Mouse (Mus musculus) layer of hippocampus, postnatal 10 days (tissue): ENCODE measurements around the gene Ccnt2. TPM values are rescaled to one million over a fixed set of nuclear protein-coding genes. Genes with fewer than 3 reads are reported as not detected.

Source experiments
- DNase-seq, 2 experiments: peaks; one replicate each; pipeline ENCODE4 v3.0.0; 2021; ENCODE audit warnings: low spot score in 2 of 2
- total RNA-seq, 2 experiments: library from RNA; stranded (reverse); gene quantifications; 2 replicates each; pipeline ENCODE4 v1.2.3; 2021

Ccnt2 gene
- total RNA-seq, 2 experiments from 2014 or later, result 50.5 to 54.4 TPM

DNA sequence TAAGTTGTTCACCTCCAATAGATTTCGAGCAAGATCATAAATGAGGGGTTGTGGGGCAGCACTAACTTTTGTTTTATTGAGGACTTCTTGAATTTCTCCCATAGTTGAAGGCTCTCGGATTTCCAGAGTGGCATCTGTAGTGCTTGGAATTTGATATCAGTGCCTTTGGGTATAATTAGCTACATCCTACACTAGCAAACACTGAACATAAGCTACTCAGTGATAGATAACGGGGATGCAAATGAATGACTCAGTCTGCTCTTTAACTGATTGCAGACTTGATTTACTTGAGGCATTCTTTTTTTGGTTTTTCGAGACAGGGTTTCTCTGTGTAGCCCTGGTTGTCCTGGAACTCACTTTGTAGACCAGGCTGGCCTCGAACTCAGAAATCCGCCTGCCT is 15.0 kb downstream of the Ccnt2 start:
- no peak for DNase-seq

DNA sequence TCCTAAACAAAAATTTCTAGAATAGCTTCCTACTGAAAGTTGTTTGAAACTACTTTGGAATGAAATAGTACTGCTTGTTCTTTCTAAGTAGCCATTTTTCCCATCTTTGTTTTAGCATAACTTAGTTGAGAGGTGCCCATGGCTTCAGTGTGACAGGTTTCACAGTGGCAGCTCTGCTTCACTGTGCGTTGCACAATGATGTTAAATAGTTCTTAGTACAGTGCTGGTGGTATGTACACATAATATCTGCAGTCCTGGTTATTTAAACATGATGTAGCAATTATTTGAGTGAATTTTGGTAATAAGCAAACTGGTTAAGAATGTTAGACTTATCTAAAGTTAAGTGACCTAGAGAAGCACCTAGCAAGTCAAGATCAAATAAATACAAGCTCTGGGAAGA is 19.5 kb downstream of the Ccnt2 start:
- no peak for DNase-seq

DNA sequence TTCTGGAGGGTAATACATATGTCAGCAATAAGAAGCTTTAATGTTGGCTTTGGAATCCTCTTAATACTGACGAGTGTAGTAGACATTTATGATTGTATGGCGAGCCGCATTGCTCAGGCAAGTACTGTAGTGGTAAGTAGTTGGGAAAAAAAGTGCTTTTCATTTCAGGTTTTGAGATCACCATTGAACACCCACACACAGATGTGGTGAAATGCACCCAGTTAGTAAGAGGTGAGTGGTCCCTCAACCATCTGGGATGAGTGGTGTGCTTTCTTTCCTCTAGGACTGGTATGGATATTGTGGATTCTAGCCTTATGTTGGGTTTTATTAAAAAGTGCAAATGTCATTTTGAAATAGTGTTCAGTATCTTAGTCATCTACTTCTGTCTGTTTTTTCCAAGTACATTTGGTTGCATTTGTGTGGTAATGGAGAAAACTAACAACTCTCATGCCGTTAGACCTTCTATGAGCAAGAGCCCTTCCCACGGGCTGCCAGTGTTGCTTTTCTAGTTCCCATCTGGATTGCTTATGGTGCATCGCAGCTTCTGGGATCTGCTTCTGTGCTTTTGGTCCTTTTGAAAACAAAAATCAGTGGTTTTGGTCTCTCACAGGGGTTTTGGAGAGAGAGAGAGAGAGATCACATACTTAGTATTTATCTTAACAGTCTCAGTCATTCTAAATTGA is 21.3 kb downstream of the Ccnt2 start:
- no peak for DNase-seq

DNA sequence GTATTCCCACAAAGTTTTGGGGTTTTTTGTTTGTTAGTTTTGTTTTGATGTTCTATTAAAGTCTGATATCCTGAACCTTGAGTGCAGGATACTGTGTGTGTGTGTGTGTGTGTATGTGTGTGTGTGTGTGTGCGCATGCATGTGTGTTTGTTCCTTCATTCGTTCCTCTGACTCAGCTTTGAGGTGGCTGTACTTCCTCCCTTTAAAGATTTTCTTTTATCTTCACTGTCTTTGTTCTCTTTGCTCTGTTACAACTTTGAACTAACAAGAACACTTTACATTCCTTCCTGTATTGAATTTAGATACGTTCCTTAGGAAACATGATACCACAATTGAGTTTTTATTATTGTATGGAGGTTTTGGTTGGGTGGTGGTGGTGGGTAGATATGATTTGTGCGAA is 22.4 kb downstream of the Ccnt2 start:
- DNase-seq, result no peak

DNA sequence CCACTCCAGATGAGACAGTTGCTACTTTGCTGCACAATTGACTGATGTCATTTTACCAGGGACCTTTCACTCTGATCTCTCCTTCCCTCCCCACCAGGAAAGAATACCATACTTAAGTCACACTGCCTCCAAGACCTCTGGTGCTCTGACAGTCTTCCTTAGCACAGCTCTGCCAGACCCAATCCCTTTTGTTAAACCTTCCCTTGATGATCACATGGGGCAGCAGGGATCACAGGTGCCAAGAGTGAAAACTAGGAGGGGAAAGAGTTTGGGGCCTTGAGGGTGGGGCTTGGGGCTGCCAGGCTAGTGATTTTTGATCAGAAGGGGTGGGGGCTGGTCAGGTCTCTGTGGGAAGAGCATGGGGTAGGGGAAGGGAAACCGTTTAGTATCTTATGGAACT is 22.8 kb downstream of the Ccnt2 start:
- no peak for DNase-seq

DNA sequence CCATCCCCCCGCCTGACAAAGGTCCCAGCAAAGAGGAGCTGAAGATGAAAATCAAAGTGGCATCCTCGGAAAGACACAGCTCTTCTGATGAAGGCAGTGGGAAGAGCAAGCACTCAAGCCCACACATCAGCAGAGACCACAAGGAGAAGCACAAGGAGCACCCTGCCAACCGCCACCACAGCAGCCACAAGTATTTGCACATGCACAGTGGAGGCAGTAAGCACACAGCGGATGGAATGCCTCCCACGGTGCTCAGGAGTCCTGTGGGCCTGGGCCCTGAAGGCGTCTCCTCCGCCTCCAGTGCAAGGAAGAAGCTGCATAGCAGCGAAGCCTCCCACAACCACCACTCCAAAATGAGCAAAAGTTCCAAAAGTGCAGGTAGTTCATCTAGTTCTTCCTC is 29.0 kb downstream of the Ccnt2 start:
- DNase-seq, result no peak

DNA sequence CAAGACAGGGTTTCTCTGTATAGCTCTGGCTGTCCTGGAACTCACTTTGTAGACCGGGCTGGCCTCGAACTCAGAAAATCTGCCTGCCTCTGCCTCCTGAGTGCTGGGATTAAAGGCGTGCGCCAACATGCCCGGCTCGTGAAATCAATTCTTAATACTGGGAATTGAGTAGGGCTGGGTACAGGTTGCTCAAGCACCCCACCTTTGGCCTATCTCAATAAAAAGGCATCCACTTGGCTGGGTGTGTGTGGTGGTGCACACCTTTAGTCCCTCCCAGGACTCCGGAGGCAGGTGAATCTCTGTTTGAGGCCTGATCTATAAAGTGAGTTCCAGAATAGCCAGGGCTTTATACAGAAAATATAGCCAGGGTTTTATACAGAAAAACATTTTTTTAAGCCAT is 34.7 kb downstream of the Ccnt2 start:
- no peak for DNase-seq

DNA sequence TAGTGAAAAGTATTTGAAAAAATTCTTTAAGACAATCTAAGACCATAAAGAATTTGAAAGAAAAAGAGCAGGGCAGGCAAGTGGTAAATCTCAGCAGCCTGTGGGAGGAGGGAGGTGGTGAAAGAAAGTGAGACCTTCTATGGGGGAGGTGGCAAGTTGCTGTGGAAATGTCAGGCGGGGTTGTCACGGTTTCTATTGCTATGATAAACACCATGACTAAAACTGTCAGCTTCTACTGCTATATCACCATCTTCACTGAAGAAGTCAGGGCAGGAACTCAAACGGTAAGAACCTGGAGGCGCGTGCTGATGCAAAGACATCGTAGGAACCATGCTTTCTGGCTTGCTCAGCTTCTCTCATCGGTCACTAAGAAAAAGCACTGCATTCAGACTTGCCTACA is 39.0 kb downstream of the Ccnt2 start:
- no peak for DNase-seq

DNA sequence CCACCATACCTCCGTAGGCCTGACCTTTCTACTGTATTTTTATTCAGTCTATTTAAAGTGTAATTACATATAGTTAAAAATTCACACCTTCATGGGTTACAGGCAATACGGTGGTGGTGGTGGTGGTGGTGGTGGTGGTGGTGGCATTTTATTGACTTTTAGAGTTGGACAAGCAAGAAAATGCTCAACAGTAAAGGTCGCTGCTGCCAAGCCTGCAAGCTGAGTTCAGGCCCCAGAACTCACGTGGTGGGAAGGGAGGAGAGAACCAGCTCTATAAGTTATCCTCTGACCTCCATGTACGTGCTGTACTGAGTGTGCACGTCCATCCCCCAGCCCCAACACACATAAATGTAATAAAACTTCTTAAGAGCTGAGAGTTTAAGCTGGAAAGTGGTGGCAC is 42.4 kb downstream of the Ccnt2 start:
- DNase-seq, result no peak

DNA sequence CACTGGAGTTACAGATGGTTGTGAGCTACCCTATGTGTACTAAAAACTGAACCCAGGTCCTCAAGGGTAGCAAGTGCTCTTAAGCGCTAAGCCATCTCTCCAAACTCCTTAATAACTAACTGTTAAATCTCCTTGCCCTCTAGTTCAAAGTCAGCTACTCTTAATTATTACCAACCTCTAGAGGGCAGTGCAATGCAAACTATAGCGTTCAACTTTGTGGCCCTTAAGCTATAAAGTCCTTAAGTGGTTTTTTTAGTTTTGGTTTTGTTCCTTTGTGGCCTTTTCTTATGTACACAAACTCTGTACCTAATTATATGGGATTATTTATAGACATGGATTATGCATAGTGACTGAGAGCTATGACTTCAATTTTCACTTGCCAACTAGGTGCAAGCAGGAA is 53.4 kb downstream of the Ccnt2 start:
- DNase-seq, result peak in 1 of 2 experiments; percentile 14

DNA sequence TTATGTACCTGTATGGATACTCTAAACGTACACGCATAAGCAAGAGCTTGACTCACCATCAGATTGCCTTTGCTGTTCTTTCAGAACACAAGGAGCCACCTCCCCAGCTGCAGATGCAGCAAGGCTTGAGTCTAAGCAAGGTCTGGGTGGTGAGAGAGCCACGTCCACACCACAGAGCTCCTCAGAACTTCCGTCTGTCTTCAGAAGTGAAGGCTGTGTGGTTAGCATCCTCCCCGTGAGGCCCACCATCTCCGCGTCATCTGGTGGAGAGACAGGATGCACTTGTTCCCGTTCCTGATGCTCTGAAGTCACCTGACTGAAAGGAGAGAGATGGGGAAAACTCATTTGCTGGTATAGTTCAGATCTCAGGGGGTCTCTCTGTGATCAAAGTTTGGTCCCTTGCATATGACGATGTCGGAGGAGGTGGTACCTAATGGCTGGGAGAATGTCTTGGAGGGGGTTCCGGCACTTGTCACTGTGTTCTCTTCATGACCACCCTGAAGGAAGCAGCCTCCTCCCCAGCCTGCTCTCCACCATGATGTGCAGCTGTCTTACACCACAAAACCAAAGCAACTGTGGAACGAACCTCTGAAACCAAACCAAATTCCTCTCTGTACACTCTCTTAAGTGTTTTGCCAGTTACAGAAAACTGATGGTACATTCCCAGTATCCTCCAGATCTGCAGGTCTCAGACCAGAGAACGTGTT is 56.4 kb downstream of the Ccnt2 start:
- DNase-seq, result no peak

DNA sequence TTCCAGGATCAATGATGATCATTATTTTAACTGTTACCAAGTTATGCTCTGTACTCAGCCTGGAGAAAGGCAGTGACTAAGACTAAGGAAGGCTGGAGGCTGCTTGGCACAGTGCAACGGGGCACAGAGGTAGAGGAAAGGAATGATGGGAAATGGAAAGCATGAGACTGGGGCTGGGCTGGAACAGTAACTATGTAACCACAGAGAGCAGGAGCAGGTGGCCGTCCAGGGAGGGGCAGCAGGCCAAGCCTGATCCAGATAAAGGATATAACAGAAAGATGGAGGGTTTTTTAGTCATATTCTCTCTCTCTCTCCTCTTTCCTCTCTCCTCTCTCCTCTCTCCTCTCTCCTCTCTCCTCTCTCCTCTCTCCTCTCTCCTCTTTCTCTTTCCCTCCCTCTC is 59.8 kb downstream of the Ccnt2 start:
- DNase-seq, result no peak

DNA sequence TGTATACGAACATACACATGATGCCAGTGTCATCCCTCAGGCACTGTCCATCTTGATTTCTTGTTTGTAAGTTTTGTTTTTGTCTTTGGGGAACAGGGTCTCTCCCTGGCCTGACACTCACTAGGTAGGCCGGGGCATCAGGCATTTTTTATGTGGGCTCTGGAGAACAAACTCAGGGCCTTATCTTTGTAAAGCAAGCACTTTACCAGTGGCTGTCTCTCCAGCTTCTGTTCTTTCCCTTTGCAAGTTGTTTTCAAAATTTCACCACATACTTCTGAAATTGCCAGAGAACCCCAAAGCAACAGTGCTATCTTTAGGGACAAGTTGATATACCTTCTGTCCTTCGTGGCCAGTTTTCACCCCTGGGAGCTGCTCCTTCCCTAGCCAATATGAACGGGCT is 60.2 kb downstream of the Ccnt2 start:
- DNase-seq, result no peak

DNA sequence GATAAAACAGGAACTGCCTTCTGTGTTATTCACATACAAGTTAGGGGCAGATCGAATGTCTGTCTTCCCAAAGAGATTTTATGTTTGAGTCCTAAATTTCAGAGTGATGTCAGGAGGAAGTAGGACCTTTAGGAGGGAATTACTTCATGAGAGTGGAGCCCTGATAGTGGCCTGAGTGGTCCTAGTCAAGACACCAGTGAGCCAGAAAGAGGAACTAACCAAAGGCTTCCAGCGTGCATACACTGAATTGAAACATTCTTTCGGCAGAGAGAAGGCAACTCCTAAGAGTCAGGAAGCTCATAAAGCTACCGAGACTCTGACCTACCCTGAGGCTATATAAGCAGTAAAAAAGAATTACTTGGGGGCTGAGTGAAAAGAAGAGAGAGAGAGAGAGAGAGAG is 62.7 kb downstream of the Ccnt2 start:
- no peak for DNase-seq

DNA sequence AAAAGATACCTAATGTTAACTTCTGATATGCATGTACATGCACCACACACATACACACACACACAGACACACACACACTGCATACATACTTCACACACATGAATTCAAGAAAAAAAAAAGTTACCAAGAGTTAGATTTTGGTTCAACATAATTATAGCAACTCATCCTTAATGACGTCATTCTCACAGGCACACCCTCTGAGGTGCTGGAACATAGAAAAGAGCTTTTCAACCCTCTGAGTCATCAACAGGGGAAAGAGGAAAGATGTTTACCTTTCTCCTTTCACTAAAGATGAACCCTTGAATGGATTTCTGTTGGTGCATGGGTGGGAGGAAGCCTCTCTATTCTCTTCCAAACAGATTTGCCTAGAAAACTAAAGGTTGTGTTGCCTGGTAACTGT is 64.6 kb downstream of the Ccnt2 start:
- no peak for DNase-seq

DNA sequence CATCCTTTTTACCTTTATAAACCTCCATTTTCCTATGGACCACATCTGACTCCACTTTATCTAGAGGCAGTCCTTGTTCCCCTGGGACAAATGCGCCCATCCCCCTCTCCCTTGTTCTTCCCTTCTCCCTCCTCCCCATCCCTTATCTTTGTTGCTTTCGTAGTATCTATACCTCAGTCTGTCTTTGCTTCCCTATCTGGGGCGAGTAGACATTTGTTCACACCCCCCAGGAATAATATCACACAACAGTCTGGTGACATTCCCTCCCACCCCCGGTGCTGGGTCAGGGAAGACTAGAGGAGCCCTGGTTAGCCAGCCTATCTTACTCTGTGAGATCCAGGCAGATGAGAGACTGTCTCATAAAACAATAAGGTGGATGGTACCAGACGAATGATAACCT is 71.5 kb downstream of the Ccnt2 start:
- no peak for DNase-seq

DNA sequence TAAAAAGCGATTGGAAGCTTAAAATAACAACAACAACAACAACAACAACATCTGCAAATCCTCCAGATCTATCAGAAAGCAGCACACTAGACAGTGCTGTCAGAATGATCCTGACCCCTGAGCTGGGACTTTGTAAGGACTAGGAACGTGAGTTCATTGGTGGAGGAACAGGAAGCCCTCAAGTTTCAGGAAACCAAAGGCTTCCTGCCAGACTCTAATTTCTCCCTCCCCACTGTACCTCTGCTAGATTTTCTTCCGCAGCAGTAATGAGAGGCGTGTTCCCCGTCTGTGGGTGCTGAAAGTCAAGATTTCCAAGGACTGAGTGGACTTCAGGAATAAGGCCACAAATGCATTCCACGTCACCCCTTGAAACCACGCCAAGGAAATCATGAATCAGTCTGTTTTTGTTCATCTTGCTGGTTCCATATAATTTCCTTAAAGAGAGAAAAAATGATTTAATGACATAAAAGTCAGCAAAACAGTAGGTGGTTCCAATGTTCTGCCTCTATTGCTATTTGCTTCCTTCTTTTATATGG is 76.2 kb downstream of the Ccnt2 start:
- DNase-seq, result no peak

DNA sequence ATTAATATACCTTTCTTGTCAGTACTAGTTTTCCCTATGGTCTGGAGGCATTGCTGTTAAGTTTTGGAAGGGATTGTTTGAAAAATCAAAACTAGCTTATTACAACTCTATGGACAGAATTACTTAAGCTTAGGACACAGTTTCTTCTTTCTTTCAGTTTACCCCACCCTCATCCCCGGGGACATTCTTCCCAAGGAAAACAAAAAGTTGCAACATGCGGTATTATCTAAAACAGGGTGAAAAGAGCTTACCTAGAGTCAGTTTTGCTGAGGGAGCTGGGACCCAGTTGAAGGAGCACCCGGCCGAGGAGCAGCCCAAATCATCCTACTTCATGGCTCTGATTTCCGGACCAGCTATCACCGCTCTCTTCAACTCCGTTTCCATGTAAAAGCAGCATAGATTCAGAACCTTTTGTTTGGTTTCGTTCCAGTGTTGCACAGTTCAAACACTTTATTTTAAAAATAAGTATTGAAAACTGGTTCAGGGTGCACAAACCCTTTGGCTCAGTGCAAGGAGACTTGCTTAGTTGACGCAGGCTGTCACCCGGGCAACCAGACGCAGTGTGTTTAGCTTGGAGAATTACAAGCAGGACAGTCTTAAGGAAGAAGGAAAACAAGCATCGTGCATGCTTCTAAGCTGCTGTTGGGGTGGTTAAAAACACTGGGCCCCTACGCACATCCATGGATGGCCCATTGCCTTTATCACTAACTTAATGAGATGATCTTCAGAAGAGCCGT is 80.7 kb downstream of the Ccnt2 start, which contains the start of gene Map3k19:
Gene Map3k19 (minus strand): TSS at position 546 of the 737 bp plus-strand sequence.
- DNase-seq, result peak; percentile 27 to 42
